Comparison of ENCODE assay signal across 30 mouse cellular contexts in the genomic region with DNA sequence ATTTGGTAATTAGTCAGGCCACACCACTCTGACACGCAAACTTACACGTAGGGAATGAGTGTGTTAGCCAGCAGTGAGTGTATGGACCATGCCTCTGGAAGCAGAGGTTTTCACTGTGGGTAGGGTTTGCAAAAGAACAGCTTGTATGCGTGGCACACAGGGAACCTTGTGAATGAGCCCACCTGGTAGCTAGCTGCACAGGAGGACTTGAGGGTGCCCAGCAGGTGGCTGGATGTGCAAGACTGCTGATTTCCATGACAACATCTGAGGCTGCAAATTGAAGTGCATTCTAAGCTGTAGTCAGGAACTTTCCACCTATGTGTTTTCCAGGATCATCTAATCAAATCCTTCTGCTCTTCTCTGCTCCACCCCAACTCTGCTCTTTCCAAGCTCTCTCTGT. TPM values are rescaled to one million over a fixed set of nuclear protein-coding genes. Genes with fewer than 3 reads are reported as not detected.
"Had no signal": no experiment of that assay in that cellular context is flagged by ENCODE, and none has a peak within 500 bp of the region (broad histone marks: within the 10 kb centered on the region; RNA-seq: fewer than 3 reads in every experiment).

No protein-coding gene starts in this region.

- H3K9me3 ChIP-seq: heart, embryonic 13.5 days; heart, embryonic 15.5 days; hindbrain, embryonic 13.5 days; hindbrain, embryonic 15.5 days; intestine, embryonic 15.5 days; limb, embryonic 10.5 days; limb, embryonic 12.5 days; liver, embryonic 13.5 days; liver, embryonic 15.5 days had no signal

- H3K36me3 ChIP-seq: heart, embryonic 13.5 days; heart, embryonic 15.5 days; hindbrain, embryonic 13.5 days; hindbrain, embryonic 15.5 days; intestine, embryonic 15.5 days; limb, embryonic 10.5 days; limb, embryonic 12.5 days; liver, embryonic 13.5 days; liver, embryonic 15.5 days had no signal

- H3K4me3 ChIP-seq: gastrocnemius, adult 2 months; heart, adult 2 months; heart, embryonic 13.5 days; heart, embryonic 15.5 days; hindbrain, embryonic 13.5 days; hindbrain, embryonic 15.5 days; intestine, embryonic 15.5 days; layer of hippocampus, adult 2 months; left cerebral cortex, adult 2 months; limb, embryonic 10.5 days; limb, embryonic 12.5 days; liver, embryonic 13.5 days; liver, embryonic 15.5 days had no signal

- DNase-seq: gastrocnemius, adult 2 months; gastrocnemius, postnatal 10 days; gastrocnemius, postnatal 36 days; heart, adult 11 months; heart, adult 2 months; heart, postnatal 14 days; heart, postnatal 36 days; kidney, adult 18-20 months; kidney, adult 8-10 months; kidney, postnatal 10 days; kidney, postnatal 25 days; kidney, postnatal 4 days; liver; liver, embryonic 13.5 days had no signal

- H3K4me1 ChIP-seq: heart, embryonic 15.5 days; hindbrain, embryonic 15.5 days; intestine, embryonic 15.5 days; limb, embryonic 10.5 days; limb, embryonic 12.5 days; liver, embryonic 13.5 days; liver, embryonic 15.5 days had no signal

RNA-seq across cellular contexts. Expression of gene Olfr1339, which starts 7.6 kb away (rescaled TPM):
- total RNA-seq: gastrocnemius, adult 2 months; gastrocnemius, postnatal 10 days; gastrocnemius, postnatal 36 days; heart, adult 2 months; heart, postnatal 14 days; heart, postnatal 36 days; hematopoietic stem cell, adult 5-6 weeks; hindbrain, postnatal 0 days; layer of hippocampus, adult 2 months; layer of hippocampus, postnatal 10 days; layer of hippocampus, postnatal 25 days; left cerebral cortex, adult 2 months; left cerebral cortex, postnatal 14 days; left cerebral cortex, postnatal 36 days had no signal

RNA-seq across cellular contexts. Expression of gene Olfr1338, which starts 19.0 kb away (rescaled TPM):
- total RNA-seq: gastrocnemius, adult 2 months; gastrocnemius, postnatal 10 days; gastrocnemius, postnatal 36 days; heart, adult 2 months; heart, postnatal 14 days; heart, postnatal 36 days; hematopoietic stem cell, adult 5-6 weeks; hindbrain, postnatal 0 days; layer of hippocampus, adult 2 months; layer of hippocampus, postnatal 10 days; layer of hippocampus, postnatal 25 days; left cerebral cortex, adult 2 months; left cerebral cortex, postnatal 14 days; left cerebral cortex, postnatal 36 days had no signal

RNA-seq across cellular contexts. Expression of gene Olfr1340, which starts 19.6 kb away (rescaled TPM):
- total RNA-seq: gastrocnemius, adult 2 months; gastrocnemius, postnatal 10 days; gastrocnemius, postnatal 36 days; heart, adult 2 months; heart, postnatal 14 days; heart, postnatal 36 days; hematopoietic stem cell, adult 5-6 weeks; hindbrain, postnatal 0 days; layer of hippocampus, adult 2 months; layer of hippocampus, postnatal 10 days; layer of hippocampus, postnatal 25 days; left cerebral cortex, adult 2 months; left cerebral cortex, postnatal 14 days; left cerebral cortex, postnatal 36 days had no signal

RNA-seq across cellular contexts. Expression of gene Olfr1341, which starts 36.3 kb away (rescaled TPM):
- total RNA-seq: gastrocnemius, adult 2 months; gastrocnemius, postnatal 10 days; gastrocnemius, postnatal 36 days; heart, adult 2 months; heart, postnatal 14 days; heart, postnatal 36 days; hematopoietic stem cell, adult 5-6 weeks; hindbrain, postnatal 0 days; layer of hippocampus, adult 2 months; layer of hippocampus, postnatal 10 days; layer of hippocampus, postnatal 25 days; left cerebral cortex, adult 2 months; left cerebral cortex, postnatal 14 days; left cerebral cortex, postnatal 36 days had no signal

RNA-seq across cellular contexts. Expression of gene Olfr1337, which starts 42.8 kb away (rescaled TPM):
- total RNA-seq: gastrocnemius, adult 2 months; gastrocnemius, postnatal 10 days; gastrocnemius, postnatal 36 days; heart, adult 2 months; heart, postnatal 14 days; heart, postnatal 36 days; hematopoietic stem cell, adult 5-6 weeks; hindbrain, postnatal 0 days; layer of hippocampus, adult 2 months; layer of hippocampus, postnatal 10 days; layer of hippocampus, postnatal 25 days; left cerebral cortex, adult 2 months; left cerebral cortex, postnatal 14 days; left cerebral cortex, postnatal 36 days had no signal
